Mouse (Mus musculus) brain, embryonic 14.5 days (tissue): ENCODE measurements at regions not wholly inside any gene's neighbourhood (a gene's known extent, or its start where the extent isn't known, plus 50 kb on each side); places are given as distances from the start of the nearest gene placed in this dataset.

ENCODE experiments used
- CTCF ChIP-seq: fragments of 200-500 bp; IDR thresholded peaks from 2 replicates; pipeline ENCODE4 v1.5.1; 2012; ENCODE audit warnings: inconsistent platforms, mild to moderate bottlenecking, moderate library complexity, borderline replicate concordance; ENCODE audit not compliant: insufficient read depth, insufficient read length; ENCODE audit errors: extremely low read depth
- POLR2A ChIP-seq: fragments of 200-500 bp; IDR thresholded peaks from 2 replicates; pipeline ENCODE4 v1.6.1; 2012; ENCODE audit warnings: mild to moderate bottlenecking, inconsistent platforms, borderline replicate concordance; ENCODE audit not compliant: poor library complexity, insufficient read depth, insufficient read length, severe bottlenecking; ENCODE audit errors: extremely low read depth

DNA sequence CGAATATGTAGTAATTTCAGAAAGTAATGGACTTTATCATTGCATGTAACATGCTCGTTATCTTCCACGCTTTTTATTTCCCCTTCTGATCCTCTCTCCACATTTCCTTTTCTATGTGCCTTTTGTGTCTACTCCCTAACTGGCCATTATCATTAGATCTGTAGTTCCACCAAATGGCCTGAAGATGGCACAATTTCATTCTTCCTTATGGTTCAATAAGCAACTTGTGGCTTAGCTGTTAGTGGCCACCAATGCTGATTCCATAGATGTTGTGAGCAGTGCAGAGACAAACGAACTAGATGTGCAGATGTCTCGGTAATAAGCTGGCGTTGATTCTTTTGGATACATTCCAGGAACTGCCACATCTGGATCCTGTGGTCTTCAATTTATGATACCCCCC, 128.9 kb upstream of the Mphosph6 start:
- TF ChIP-seq POLR2A, result no peak
- peak; percentile 17; the same call in 1 of the 2 replicates for TF ChIP-seq CTCF
